Mouse (Mus musculus) MEL (cell line): ENCODE data around the gene Dhrs7. TPM values are rescaled to one million over a fixed set of nuclear protein-coding genes. Genes with fewer than 3 reads are reported as not detected.

Experiments used
- DNase-seq: peaks from one replicate; pipeline ENCODE4 v3.0.0; 2011; ENCODE audit warnings: low read depth, low spot score
- H3K27ac ChIP-seq: 2 replicates; pipeline ENCODE4 v1.5.1; 2012; ENCODE audit warnings: low read depth, mild to moderate bottlenecking, control low read depth, low read length, moderate library complexity; ENCODE audit not compliant: control insufficient read depth
- H3K27me3 ChIP-seq, 2 experiments: fragments of 150-350 bp in 1 of 2; sonication (generic) in 1 of 2; 2 replicates each; pipeline ENCODE4 v1.6.1; 2012; ENCODE audit warnings: low read length in 2 of 2, mild to moderate bottlenecking in 2 of 2, improper control_type of control experiment in 1 of 2, moderate library complexity in 1 of 2; ENCODE audit not compliant: insufficient read depth in 2 of 2, control insufficient read depth in 1 of 2
- H3K36me3 ChIP-seq, 2 experiments: 2 replicates each; pipeline ENCODE4 v1.6.1; 2012 to 2014; ENCODE audit warnings: low read length in 2 of 2, improper control_type of control experiment in 1 of 2, inconsistent platforms in 1 of 2, mild to moderate bottlenecking in 1 of 2; ENCODE audit not compliant: insufficient read depth in 2 of 2, control insufficient read depth in 1 of 2
- H3K4me1 ChIP-seq, 2 experiments: fragments of 150-350 bp in 1 of 2; sonication (generic) in 1 of 2; 2 replicates each; pipeline ENCODE4 v1.6.1; 2012; ENCODE audit warnings: low read length in 2 of 2, improper control_type of control experiment in 1 of 2, mild to moderate bottlenecking in 1 of 2; ENCODE audit not compliant: insufficient read depth in 2 of 2, control insufficient read depth in 1 of 2
- H3K4me3 ChIP-seq, 2 experiments: fragments of 150-350 bp in 1 of 2; sonication (generic) in 1 of 2; 2 replicates each; pipeline ENCODE4 v1.5.1; 2012; ENCODE audit warnings: low read depth in 2 of 2, low read length in 2 of 2, mild to moderate bottlenecking in 2 of 2, moderate library complexity in 2 of 2, control low read depth in 1 of 2, improper control_type of control experiment in 1 of 2; ENCODE audit not compliant: control insufficient read depth in 1 of 2, insufficient read depth in 1 of 2
- H3K79me2 ChIP-seq: 2 replicates; pipeline ENCODE4 v1.6.1; 2012; ENCODE audit warnings: mild to moderate bottlenecking, low read length, moderate library complexity; ENCODE audit not compliant: control insufficient read depth, poor library complexity, insufficient read depth
- H3K9ac ChIP-seq: 2 replicates; pipeline ENCODE4 v1.6.1; 2012; ENCODE audit warnings: low read depth, mild to moderate bottlenecking, control low read depth, low read length, moderate library complexity; ENCODE audit not compliant: control insufficient read depth, poor library complexity, severe bottlenecking
- H3K9me3 ChIP-seq: fragments of 150-350 bp; sonication (generic); replicated peaks from 2 replicates; pipeline ENCODE4 v1.6.1; 2012; ENCODE audit warnings: mild to moderate bottlenecking, low read length, improper control_type of control experiment, moderate library complexity; ENCODE audit not compliant: insufficient read depth
- BHLHE40 ChIP-seq: IDR thresholded peaks from 2 replicates; pipeline ENCODE4 v1.6.1; 2012; ENCODE audit warnings: low read depth, mild to moderate bottlenecking, inconsistent platforms, low read length, improper control_type of control experiment, borderline replicate concordance
- CTCF ChIP-seq, 3 experiments: IDR thresholded peaks in 2 of 3; conservative IDR thresholded peaks in 1 of 3; 2 replicates each; pipeline ENCODE4 v1.5.1; 2011 to 2012; ENCODE audit warnings: low read length in 3 of 3, low read depth in 2 of 3, mild to moderate bottlenecking in 2 of 3, improper control_type of control experiment in 1 of 3, inconsistent platforms in 1 of 3, mixed read lengths in 1 of 3, moderate library complexity in 1 of 3; ENCODE audit not compliant: control insufficient read depth in 1 of 3, insufficient read depth in 1 of 3, poor library complexity in 1 of 3, severe bottlenecking in 1 of 3
- E2F4 ChIP-seq: IDR thresholded peaks from 2 replicates; pipeline ENCODE4 v1.6.1; 2011; ENCODE audit warnings: low read depth, low read length, improper control_type of control experiment, borderline replicate concordance
- GABPA ChIP-seq: IDR thresholded peaks from 2 replicates; pipeline ENCODE4 v1.6.1; 2012; ENCODE audit warnings: low read depth, mild to moderate bottlenecking, inconsistent platforms, low read length, improper control_type of control experiment, moderate library complexity
- GATA1 ChIP-seq: IDR thresholded peaks from 2 replicates; pipeline ENCODE4 v1.6.1; 2011; ENCODE audit warnings: low read depth, low read length, improper control_type of control experiment
- HCFC1 ChIP-seq: IDR thresholded peaks from 2 replicates; pipeline ENCODE4 v1.6.1; 2012; ENCODE audit warnings: low read depth, mild to moderate bottlenecking, inconsistent platforms, low read length, improper control_type of control experiment, moderate library complexity
- JUND ChIP-seq: IDR thresholded peaks from 2 replicates; pipeline ENCODE4 v1.6.1; 2011; ENCODE audit warnings: low read depth, mild to moderate bottlenecking, improper control_type of control experiment, low read length
- MAFK ChIP-seq: IDR thresholded peaks from 2 replicates; pipeline ENCODE4 v1.6.1; 2011; ENCODE audit warnings: low read depth, mild to moderate bottlenecking, low read length, improper control_type of control experiment, borderline replicate concordance
- MAX ChIP-seq: IDR thresholded peaks from 2 replicates; pipeline ENCODE4 v1.6.1; 2011; ENCODE audit warnings: low read length, improper control_type of control experiment
- MAZ ChIP-seq: IDR thresholded peaks from 2 replicates; pipeline ENCODE4 v1.6.1; 2012; ENCODE audit warnings: low read depth, mild to moderate bottlenecking, inconsistent platforms, low read length, improper control_type of control experiment
- MEF2A ChIP-seq: IDR thresholded peaks from 2 replicates; pipeline ENCODE4 v1.6.1; 2014; ENCODE audit warnings: low read depth, mild to moderate bottlenecking, inconsistent platforms, low read length, improper control_type of control experiment; ENCODE audit not compliant: poor library complexity, insufficient replicate concordance, severe bottlenecking; ENCODE audit errors: extremely low read depth
- MYC ChIP-seq: IDR thresholded peaks from 2 replicates; pipeline ENCODE4 v1.6.1; 2011; ENCODE audit warnings: low read depth, mild to moderate bottlenecking, low read length, improper control_type of control experiment, moderate library complexity
- NELFE ChIP-seq: IDR thresholded peaks from 2 replicates; pipeline ENCODE4 v1.6.1; 2011; ENCODE audit warnings: low read depth, low read length, improper control_type of control experiment
- POLR2A ChIP-seq, 2 experiments: IDR thresholded peaks; 2 replicates each; pipeline ENCODE4 v1.6.1; 2011 to 2012; ENCODE audit warnings: low read length in 2 of 2, mild to moderate bottlenecking in 2 of 2, control low read depth in 1 of 2, improper control_type of control experiment in 1 of 2, low read depth in 1 of 2, moderate library complexity in 1 of 2; ENCODE audit not compliant: control insufficient read depth in 1 of 2, insufficient read depth in 1 of 2, poor library complexity in 1 of 2
- POLR2AphosphoS2 ChIP-seq: IDR thresholded peaks from 2 replicates; pipeline ENCODE4 v1.6.1; 2011; ENCODE audit warnings: low read length, improper control_type of control experiment
- RAD21 ChIP-seq: IDR thresholded peaks from 2 replicates; pipeline ENCODE4 v1.6.1; 2011; ENCODE audit warnings: mild to moderate bottlenecking, low read depth, low read length, improper control_type of control experiment
- RCOR1 ChIP-seq: IDR thresholded peaks from 2 replicates; pipeline ENCODE4 v1.6.1; 2012; ENCODE audit warnings: low read depth, mild to moderate bottlenecking, inconsistent platforms, low read length, improper control_type of control experiment
- SMC3 ChIP-seq: IDR thresholded peaks from 2 replicates; pipeline ENCODE4 v1.6.1; 2011; ENCODE audit warnings: low read depth, low read length, improper control_type of control experiment
- TAL1 ChIP-seq: IDR thresholded peaks from 2 replicates; pipeline ENCODE4 v1.6.1; 2012; ENCODE audit warnings: mild to moderate bottlenecking, inconsistent platforms, low read length, moderate library complexity, mixed read lengths
- TCF12 ChIP-seq: IDR thresholded peaks from 2 replicates; pipeline ENCODE4 v1.6.1; 2014; ENCODE audit warnings: low read depth, mild to moderate bottlenecking, inconsistent platforms, low read length, improper control_type of control experiment, moderate library complexity
- USF1 ChIP-seq: IDR thresholded peaks from 2 replicates; pipeline ENCODE4 v1.6.1; 2014; ENCODE audit warnings: low read depth, mild to moderate bottlenecking, inconsistent platforms, low read length, improper control_type of control experiment, moderate library complexity
- ZKSCAN1 ChIP-seq: IDR thresholded peaks from 2 replicates; pipeline ENCODE4 v1.6.1; 2012; ENCODE audit warnings: low read depth, mild to moderate bottlenecking, inconsistent platforms, low read length, improper control_type of control experiment, moderate library complexity
- ZMIZ1 ChIP-seq: IDR thresholded peaks from 2 replicates; pipeline ENCODE4 v1.6.1; 2012; ENCODE audit warnings: low read depth, mild to moderate bottlenecking, inconsistent platforms, low read length, improper control_type of control experiment, moderate library complexity
- ZNF384 ChIP-seq: IDR thresholded peaks from 2 replicates; pipeline ENCODE4 v1.6.1; 2012; ENCODE audit warnings: low read depth, mild to moderate bottlenecking, inconsistent platforms, low read length, improper control_type of control experiment
- polyA plus RNA-seq, 2 experiments: library from polyadenylated mRNA; stranded (reverse) in 1 of 2; unstranded in 1 of 2; fragments of >175 nt in 1 of 2; fragments of >200 nt in 1 of 2; gene quantifications; 2 replicates each; pipeline versions ENCODE4 v1.2.1 to v1.2.4; 2012; ENCODE audit warnings: low replicate concordance in 2 of 2, low read depth in 1 of 2; ENCODE audit not compliant: insufficient read length in 2 of 2, insufficient read depth in 1 of 2, missing spikeins in 1 of 2
- total RNA-seq: library from RNA; depleted of rRNA; stranded (reverse); fragments of 300-350 nt; gene quantifications from 2 replicates; pipeline ENCODE4 v1.2.3, GENCODE M21; 2012

The Dhrs7 gene
- total and polyA plus RNA-seq, 3 experiments, result 11.6 to 14.9 TPM; not detected in 1

DNA sequence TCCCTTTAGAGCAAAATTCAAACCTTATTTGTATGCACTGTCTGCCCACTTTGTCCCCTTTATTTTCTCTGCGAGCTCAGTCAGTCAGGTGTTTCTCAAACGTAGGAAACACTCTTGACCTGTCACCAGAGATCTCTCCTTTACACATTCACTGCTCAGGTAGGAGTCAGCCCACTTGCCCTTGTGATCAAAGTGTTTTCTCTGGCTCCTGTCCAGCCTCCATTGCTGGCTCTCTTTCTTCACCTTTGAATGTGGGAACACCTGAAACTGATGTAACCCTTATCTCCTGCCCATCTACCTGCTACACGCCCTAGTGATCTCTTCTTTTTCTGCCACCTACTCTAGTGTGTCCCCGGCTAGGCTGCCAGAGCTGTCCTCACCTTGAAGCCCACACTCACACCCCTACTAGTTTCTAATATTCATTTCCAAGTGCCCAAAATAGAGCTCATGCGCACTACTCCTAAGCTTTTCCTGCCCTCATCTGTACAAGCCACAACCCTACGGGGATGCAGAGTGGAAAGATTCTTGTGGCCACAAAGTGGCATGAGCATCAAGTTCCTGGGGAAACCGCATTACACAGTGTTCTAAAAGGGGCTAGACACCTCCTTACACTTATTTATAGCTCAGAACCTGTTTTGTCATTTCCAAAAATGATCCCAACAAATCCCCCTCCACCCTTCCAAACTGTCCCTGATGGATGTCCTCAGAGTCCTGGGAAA, 9.5 kb upstream of the Dhrs7 start:
- H3K27ac ChIP-seq, result no peak overlapping the region
- H3K4me3 ChIP-seq, result no peak overlapping the region
- H3K79me2 ChIP-seq, result no peaks in the 10 kb centered on the region
- H3K27me3 ChIP-seq, result no peaks in the 10 kb centered on the region
- DNase-seq, result no peak
- H3K9ac ChIP-seq, result no peak overlapping the region
- peaks cover 0 to 4% of the 10 kb centered on the region in 2 experiments; a peak in 2 of 4 replicates for H3K36me3 ChIP-seq
- H3K4me1 ChIP-seq, result peaks cover 3 to 6% of the 10 kb centered on the region in 2 experiments; a peak in 3 of 4 replicates
- TF ChIP-seq GABPA, result no peak
- no peak for TF ChIP-seq MEF2A
- no peak for TF ChIP-seq RAD21
- no peak for TF ChIP-seq ZNF384
- TF ChIP-seq USF1, result no peak
- no peak for TF ChIP-seq SMC3
- no peak for TF ChIP-seq MAX
- no peak for TF ChIP-seq ZMIZ1
- no peak for TF ChIP-seq GATA1
- no peak for TF ChIP-seq POLR2AphosphoS2
- no peak for TF ChIP-seq TAL1
- TF ChIP-seq CTCF (IDR thresholded peaks at IDR 0.05 in 2 of 3, conservative IDR thresholded peaks at IDR 0.05 in 1 of 3; ENCODE audit: control insufficient read depth in 1 of 3, insufficient read depth in 1 of 3, low read depth in 2 of 3, low read length in 3 of 3, poor library complexity in 1 of 3, severe bottlenecking in 1 of 3), result no peak
- no peak for TF ChIP-seq RCOR1
- H3K9me3 ChIP-seq, result no peaks in the 10 kb centered on the region

DNA sequence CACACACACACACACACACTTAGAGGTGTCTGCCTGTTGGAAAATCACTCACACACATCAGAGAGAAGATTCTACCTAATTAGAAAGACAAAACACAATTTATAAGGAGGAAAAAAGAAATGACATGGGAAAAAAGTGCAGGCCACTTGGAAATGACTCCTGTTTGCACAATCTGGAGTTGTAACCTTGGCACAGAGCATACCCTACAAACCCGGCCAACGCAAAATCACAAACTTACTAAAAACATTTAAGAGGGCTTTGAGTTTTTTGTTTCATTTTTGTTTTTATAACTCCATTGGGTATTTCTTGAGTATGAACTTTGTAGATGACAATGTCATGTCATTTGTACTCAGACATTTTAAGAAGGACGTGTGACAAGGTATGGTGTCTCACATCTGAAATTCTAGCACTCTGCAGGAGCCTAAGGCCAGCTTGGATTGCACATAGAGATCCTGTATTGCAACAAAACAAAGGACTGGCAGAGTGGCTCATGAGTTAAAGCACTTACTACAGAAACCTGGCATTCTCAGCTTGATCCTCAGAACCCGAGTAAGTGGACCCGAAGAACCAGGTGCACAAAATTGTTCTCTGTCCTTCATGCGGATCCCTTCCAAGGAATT, 6.9 kb upstream of the Dhrs7 start:
- Histone ChIP-seq H3K9ac (no peak overlapping the region), H3K27ac (no peak overlapping the region), H3K36me3 (peaks cover 0 to 4% of the 10 kb centered on the region in 2 experiments; a peak in 2 of 4 replicates), H3K27me3 (no peaks in the 10 kb centered on the region), H3K4me3 (no peak overlapping the region), H3K9me3 (no peaks in the 10 kb centered on the region), H3K79me2 (no peaks in the 10 kb centered on the region), H3K4me1 (peaks cover 3 to 6% of the 10 kb centered on the region in 2 experiments; a peak in 3 of 4 replicates)
- TF ChIP-seq ZNF384, result no peak
- no peak for TF ChIP-seq MAFK
- no peak for TF ChIP-seq USF1
- TF ChIP-seq TAL1, result no peak
- TF ChIP-seq E2F4, result no peak
- TF ChIP-seq HCFC1, result no peak
- TF ChIP-seq JUND, result no peak
- TF ChIP-seq ZKSCAN1, result no peak
- TF ChIP-seq GATA1, result no peak
- no peak for TF ChIP-seq MYC
- no peak for TF ChIP-seq POLR2A (IDR thresholded peaks at IDR 0.05; ENCODE audit: control insufficient read depth in 1 of 2, insufficient read depth in 1 of 2, low read depth in 1 of 2, low read length in 2 of 2, poor library complexity in 1 of 2)
- no peak for TF ChIP-seq TCF12
- no peak for TF ChIP-seq CTCF (IDR thresholded peaks at IDR 0.05 in 2 of 3, conservative IDR thresholded peaks at IDR 0.05 in 1 of 3; ENCODE audit: control insufficient read depth in 1 of 3, insufficient read depth in 1 of 3, low read depth in 2 of 3, low read length in 3 of 3, poor library complexity in 1 of 3, severe bottlenecking in 1 of 3)
- TF ChIP-seq BHLHE40, result no peak
- no peak for TF ChIP-seq MAZ
- TF ChIP-seq RAD21, result no peak
- no peak for TF ChIP-seq NELFE
- DNase-seq, result no peak
